Mouse (Mus musculus) megakaryocyte, adult 5-6 weeks (primary cell): ENCODE results near the gene Gzma. TPM values are rescaled to one million over a fixed set of nuclear protein-coding genes. Genes with fewer than 3 reads are reported as not detected.

ENCODE experiments used
- ATAC-seq: 2 replicates; pipeline ENCODE4 v1.8.0; 2016; ENCODE audit warnings: mild to moderate bottlenecking, inconsistent platforms; ENCODE audit not compliant: poor library complexity, severe bottlenecking
- total RNA-seq, 2 experiments: library from RNA; stranded (forward) in 1 of 2; stranded (reverse) in 1 of 2; fragments of 153-499, 151-499 nt in 1 of 2; fragments of 221-1000, 200-1000 nt in 1 of 2; gene quantifications; 2 replicates each; pipeline versions ENCODE4 v1.2.3 to v1.2.4; 2015 to 2017

The Gzma gene
- total RNA-seq (2015) (14.6 and 29.7 TPM in 2 replicates), total RNA-seq (2017) (20.3 and 49.5 TPM in 2 replicates)

- ATAC-seq: 0 out of 2 replicates have a peak, but pooled peaks have one; percentile 12
These were observed at the start of gene Gzma for GRCm38 (mm10) chr13:113100879-113101278. Gzma (minus strand) TSS chr13:113100981.

GRCm38 (mm10) chr13:113139597-113139996, 38.8 kb upstream of the Gzma start:
- ATAC-seq: no peak

GRCm38 (mm10) chr13:113129974-113130373, 29.2 kb upstream of the Gzma start:
- no peak for ATAC-seq

- ATAC-seq: no peak
These were observed 20.5 kb upstream of the Gzma start for GRCm38 (mm10) chr13:113121326-113121725.

GRCm38 (mm10) chr13:113120324-113121237, 19.8 kb upstream of the Gzma start:
- ATAC-seq: 0 out of 2 replicates have a peak, but pooled peaks have one; percentile 12

- ATAC-seq: no peak
These were observed 18.2 kb upstream of the Gzma start for GRCm38 (mm10) chr13:113118977-113119376.

- ATAC-seq: no peak
These were observed 4.0 kb upstream of the Gzma start for GRCm38 (mm10) chr13:113104759-113105158.

GRCm38 (mm10) chr13:113101804-113102203, 1.0 kb upstream of the Gzma start:
- ATAC-seq: peak; percentile 43; the same call in 1 of the 2 replicates

GRCm38 (mm10) chr13:113098406-113098805, 2.4 kb downstream of the Gzma start:
- no peak for ATAC-seq

- ATAC-seq: no peak
These were observed 3.8 kb downstream of the Gzma start for GRCm38 (mm10) chr13:113097011-113097410.

- no peak for ATAC-seq
These were observed 6.2 kb downstream of the Gzma start for GRCm38 (mm10) chr13:113094618-113095017.

GRCm38 (mm10) chr13:113090489-113090888, 10.3 kb downstream of the Gzma start:
- no peak for ATAC-seq

- ATAC-seq: peak; percentile 53
These were observed 13.4 kb downstream of the Gzma start for GRCm38 (mm10) chr13:113087226-113088017.

GRCm38 (mm10) chr13:113084732-113085131, 16.0 kb downstream of the Gzma start:
- ATAC-seq: no peak

GRCm38 (mm10) chr13:113082101-113082500, 18.7 kb downstream of the Gzma start:
- ATAC-seq: no peak

GRCm38 (mm10) chr13:113079021-113079420, 21.8 kb downstream of the Gzma start:
- ATAC-seq: no peak

- ATAC-seq: no peak
These were observed 36.2 kb downstream of the Gzma start for GRCm38 (mm10) chr13:113064542-113064941.

GRCm38 (mm10) chr13:113061746-113062145, 39.0 kb downstream of the Gzma start:
- peak; percentile 15; the same call in 1 of the 2 replicates for ATAC-seq

- ATAC-seq: no peak
These were observed 45.0 kb downstream of the Gzma start for GRCm38 (mm10) chr13:113055826-113056225.

GRCm38 (mm10) chr13:113054230-113054629, 46.6 kb downstream of the Gzma start:
- peak; percentile 54 for ATAC-seq

- ATAC-seq: no peak
These were observed 53.1 kb downstream of the Gzma start for GRCm38 (mm10) chr13:113047647-113048046.
